Mouse (Mus musculus): ENCODE measurements around the gene Hist1h4m. TPM values are rescaled to one million over a fixed set of nuclear protein-coding genes. Genes with fewer than 3 reads are reported as not detected.
"Not testable (repeated sequence)": the region's sequence is repeated elsewhere in the genome, so short reads cannot be mapped to it uniquely, and the experiment has no call there.

Gene Hist1h4m
- 26.4 and 43.3 TPM in 2 replicates for polyA plus RNA-seq (2012)

DNA sequence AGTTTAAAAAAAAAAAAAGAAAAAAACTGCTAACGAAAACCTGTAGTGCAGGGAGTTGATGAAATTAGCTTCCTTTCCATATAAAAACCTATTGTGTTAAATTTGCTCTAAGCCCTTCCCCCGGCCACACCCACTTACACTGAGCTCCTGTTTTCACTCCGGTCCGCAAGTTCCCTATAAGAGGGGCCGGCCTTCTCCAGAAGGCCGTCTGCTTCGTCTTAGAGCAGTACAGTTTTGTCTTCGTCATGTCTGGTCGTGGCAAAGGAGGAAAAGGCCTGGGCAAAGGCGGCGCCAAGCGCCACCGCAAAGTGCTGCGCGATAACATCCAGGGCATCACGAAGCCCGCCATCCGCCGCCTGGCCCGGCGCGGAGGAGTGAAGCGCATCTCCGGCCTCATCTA lies at the start of gene Hist1h4m:
Hist1h4m (plus strand) TSS at position 208 of the 400 bp plus-strand sequence.
- not testable (repeated sequence) for H3K4me1 ChIP-seq (ENCODE audit: control insufficient read depth); H3K27me3 ChIP-seq (ENCODE audit: control insufficient read depth); H3K9me3 ChIP-seq (ENCODE audit: control insufficient read depth, low read length); H3K36me3 ChIP-seq (ENCODE audit: control insufficient read depth)
- H3K4me3 ChIP-seq (replicated peaks): peak within 1 kb of the TSS; percentile 57

DNA sequence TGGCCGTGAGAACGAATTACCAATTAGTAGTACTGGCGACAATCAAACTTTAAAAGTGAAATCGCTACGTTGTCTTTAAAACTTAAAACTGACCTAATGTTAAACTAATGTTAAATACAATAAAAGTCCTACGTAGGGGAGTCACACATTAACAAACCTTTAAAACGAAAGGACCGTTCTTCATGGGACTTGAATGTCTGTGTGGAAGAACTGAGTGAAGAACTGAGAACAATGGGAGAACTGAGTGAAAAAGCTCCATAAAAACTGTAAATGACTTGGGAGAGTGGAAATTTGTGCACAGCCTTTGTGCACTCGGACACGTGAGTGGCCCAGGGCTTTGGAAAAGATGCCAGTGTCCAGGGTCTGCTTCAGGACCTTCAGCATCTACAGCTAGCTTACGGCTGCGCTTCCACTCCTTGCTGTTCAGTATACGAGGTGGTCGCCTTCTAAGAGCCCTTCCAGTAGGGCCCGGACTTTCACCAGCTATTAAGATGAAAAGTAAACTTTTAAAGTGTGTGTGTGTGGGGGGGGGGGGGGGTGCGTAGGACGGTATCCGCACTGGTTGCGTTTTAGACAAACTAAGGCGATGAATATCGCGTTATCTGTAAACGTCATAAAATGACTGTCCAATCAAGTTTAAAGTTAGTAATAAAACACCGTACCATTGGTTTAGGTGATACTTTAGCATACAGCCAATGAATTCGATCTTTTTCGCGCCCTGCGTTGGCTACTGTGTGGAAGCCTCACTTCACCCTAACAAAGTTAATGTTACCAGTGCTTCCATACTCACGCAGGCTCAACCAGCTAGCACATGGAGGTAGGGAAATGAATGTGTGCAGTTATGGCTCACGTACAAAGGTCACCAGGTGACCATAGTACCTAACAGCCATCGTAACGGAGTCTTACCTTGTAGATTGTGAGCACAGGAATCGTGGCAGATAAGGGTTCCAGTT lies 32.5 kb upstream of the Hist1h4m start:
- Histone ChIP-seq H3K9me3 (ENCODE audit: control insufficient read depth, low read length) (peaks cover 2% of the 10 kb centered on the region; the same call in 1 of the 2 replicates), H3K4me3 (replicated peaks) (peak overlapping the region; percentile 88), H3K36me3 (ENCODE audit: control insufficient read depth) (peaks cover 34% of the 10 kb centered on the region), H3K27me3 (ENCODE audit: control insufficient read depth) (no peaks in the 10 kb centered on the region), H3K4me1 (ENCODE audit: control insufficient read depth) (peaks cover 73% of the 10 kb centered on the region)
- TF ChIP-seq GATA1 (IDR thresholded peaks at IDR 0.05; ENCODE audit: low read length): no peak
- no peak for TF ChIP-seq TAL1 (IDR thresholded peaks at IDR 0.05; ENCODE audit: low read length)

DNA sequence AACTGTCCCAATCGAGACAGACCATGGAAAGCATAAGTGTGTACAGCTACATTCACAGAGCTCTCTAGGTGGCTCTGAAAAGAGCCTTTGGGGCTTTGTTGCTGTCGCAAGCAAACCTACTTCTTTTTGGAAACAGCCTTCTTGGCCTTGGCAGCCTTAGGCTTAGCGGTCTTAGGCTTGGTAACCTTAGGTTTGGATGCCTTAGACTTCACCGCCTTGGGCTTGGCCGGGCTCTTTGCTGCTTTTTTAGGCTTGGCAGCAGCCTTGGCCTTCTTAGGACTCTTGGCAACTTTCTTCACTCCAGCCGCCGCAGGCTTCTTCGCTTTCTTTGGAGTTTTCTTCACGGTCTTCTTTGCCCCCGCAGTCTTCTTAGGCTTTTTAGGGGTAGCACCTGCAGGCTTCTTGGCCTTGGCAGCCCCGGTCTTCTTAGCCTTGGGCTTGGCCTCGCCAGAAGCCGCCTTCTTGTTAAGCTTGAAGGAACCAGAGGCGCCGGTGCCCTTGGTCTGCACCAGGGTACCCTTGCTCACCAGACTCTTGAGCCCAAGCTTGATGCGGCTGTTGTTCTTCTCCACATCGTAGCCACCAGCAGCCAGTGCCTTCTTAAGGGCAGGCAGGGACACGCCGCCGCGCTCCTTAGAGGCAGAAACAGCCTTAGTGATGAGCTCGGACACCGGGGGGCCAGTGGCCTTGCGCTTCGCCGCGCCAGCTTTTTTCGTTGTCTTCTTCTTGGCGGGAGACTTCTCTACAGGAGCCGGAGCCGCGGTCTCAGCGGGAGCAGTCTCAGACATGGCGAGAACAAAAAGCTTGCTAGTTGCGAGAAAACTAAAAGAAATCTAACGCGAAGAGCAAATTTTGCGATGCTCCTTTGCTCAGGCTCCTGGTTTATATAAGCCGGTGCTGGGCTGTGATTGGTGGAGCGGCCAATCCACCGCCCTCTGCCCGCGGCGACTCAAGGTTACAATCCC lies 31.5 kb upstream of the Hist1h4m start, which contains the start of gene Hist1h1b:
Hist1h1b (minus strand) TSS at position 859 of the 965 bp plus-strand sequence.
- Histone ChIP-seq H3K4me3 (replicated peaks) (peak within 1 kb of the TSS; percentile 88), H3K36me3 (ENCODE audit: control insufficient read depth) (peaks cover 24% of the 10 kb centered on the region), H3K27me3 (ENCODE audit: control insufficient read depth) (no peaks in the 10 kb centered on the region), H3K4me1 (ENCODE audit: control insufficient read depth) (peaks cover 79% of the 10 kb centered on the region), H3K9me3 (ENCODE audit: control insufficient read depth, low read length) (peaks cover 2% of the 10 kb centered on the region; the same call in 1 of the 2 replicates)
- TF ChIP-seq TAL1 (IDR thresholded peaks at IDR 0.05; ENCODE audit: low read length) (no peak), GATA1 (IDR thresholded peaks at IDR 0.05; ENCODE audit: low read length) (0 out of 2 replicates have a peak, but pooled peaks have one; percentile 13)

DNA sequence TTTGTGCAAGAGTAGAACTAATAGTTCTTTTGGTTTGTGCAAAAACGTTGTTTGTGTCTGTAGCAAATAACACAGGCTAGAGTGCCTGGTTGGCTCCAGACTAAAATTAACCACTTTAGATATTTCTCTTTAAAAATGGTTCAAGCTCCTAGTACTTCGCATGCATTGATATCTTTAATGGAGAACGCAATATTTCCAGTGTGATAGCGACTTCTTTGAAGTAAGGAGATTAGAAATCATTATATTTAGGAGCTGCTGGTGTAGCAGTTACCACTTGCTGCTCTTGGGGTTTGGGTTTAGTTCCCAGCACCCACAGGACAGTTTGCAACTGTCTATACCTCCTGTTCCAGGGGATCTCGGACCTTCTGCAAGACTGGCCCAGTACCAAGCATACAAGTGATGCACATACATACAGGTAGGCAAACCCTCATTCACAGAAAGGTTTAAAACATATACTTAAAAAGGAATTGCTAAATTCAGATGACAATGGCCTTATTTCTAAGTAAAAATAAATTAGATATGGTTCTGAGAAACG lies 30.5 kb upstream of the Hist1h4m start:
- Histone ChIP-seq H3K4me3 (replicated peaks) (peak overlapping the region; percentile 88), H3K27me3 (ENCODE audit: control insufficient read depth) (no peaks in the 10 kb centered on the region), H3K4me1 (ENCODE audit: control insufficient read depth) (peaks cover 83% of the 10 kb centered on the region), H3K36me3 (ENCODE audit: control insufficient read depth) (peaks cover 18% of the 10 kb centered on the region), H3K9me3 (ENCODE audit: control insufficient read depth, low read length) (peaks cover 2% of the 10 kb centered on the region; the same call in 1 of the 2 replicates)
- TF ChIP-seq TAL1 (IDR thresholded peaks at IDR 0.05; ENCODE audit: low read length) (no peak), GATA1 (IDR thresholded peaks at IDR 0.05; ENCODE audit: low read length) (no peak)

DNA sequence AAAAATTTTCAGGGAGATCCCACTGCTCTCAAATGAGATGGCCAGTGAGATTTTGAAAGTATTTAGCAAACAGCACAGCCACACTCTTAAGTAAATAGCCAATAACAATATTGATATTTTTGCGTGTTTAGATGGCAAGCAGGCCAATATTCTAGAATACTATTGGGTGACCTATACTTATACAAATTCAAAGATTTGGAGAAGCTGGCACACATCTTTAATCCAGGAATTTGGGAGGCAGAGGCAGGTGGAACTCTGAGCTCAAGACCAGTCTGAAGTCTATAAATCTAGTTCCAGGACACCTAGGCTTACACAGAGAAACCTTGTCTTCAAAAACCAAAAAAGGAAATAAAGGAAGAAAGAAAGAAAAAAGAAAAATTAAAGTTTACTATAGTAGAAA lies 29.9 kb upstream of the Hist1h4m start:
- peaks cover 12% of the 10 kb centered on the region for H3K36me3 ChIP-seq (ENCODE audit: control insufficient read depth)
- peak overlapping the region; percentile 88 for H3K4me3 ChIP-seq (replicated peaks)
- H3K4me1 ChIP-seq (ENCODE audit: control insufficient read depth): peaks cover 81% of the 10 kb centered on the region
- H3K9me3 ChIP-seq (ENCODE audit: control insufficient read depth, low read length): peaks cover 2% of the 10 kb centered on the region; the same call in 1 of the 2 replicates
- no peaks in the 10 kb centered on the region for H3K27me3 ChIP-seq (ENCODE audit: control insufficient read depth)
- TF ChIP-seq GATA1 (IDR thresholded peaks at IDR 0.05; ENCODE audit: low read length) (no peak), TAL1 (IDR thresholded peaks at IDR 0.05; ENCODE audit: low read length) (no peak)

DNA sequence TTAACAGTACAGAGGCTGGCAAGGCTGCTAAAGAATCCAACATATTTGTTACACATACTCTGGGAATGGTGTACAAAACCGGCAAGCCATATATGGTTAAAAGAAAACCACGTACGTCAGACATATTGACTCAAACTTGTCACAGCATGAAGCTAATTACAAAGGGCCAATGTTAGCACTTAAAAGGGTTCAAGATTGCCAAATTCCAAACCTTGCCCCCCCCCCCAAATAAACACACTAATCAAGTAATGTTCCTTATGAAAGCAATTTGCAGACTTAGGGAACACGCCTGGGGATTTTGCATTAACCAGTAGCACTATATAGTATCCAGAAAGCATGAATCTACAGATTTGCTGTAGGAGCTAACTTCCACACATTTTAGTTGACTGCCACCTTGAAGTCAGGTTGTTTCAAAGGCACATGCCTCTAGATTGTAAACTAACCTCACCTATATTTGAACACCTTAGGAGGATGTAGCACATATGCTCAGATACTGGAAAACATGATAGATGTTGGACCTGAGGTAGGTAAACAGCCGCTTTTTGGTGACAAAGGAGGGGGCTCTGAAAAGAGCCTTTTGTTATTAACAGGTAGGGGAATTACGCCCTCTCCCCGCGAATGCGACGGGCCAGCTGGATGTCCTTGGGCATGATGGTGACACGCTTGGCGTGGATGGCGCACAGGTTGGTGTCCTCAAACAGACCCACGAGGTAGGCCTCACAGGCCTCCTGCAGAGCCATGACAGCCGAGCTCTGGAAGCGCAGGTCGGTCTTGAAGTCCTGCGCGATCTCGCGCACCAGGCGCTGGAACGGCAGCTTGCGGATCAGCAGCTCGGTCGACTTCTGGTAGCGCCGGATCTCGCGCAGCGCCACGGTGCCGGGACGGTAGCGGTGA lies 28.9 kb upstream of the Hist1h4m start:
- H3K4me3 ChIP-seq (replicated peaks): peak overlapping the region; percentile 88
- H3K4me1 ChIP-seq (ENCODE audit: control insufficient read depth): peaks cover 73% of the 10 kb centered on the region
- not testable (repeated sequence) for H3K27me3 ChIP-seq (ENCODE audit: control insufficient read depth); H3K9me3 ChIP-seq (ENCODE audit: control insufficient read depth, low read length); H3K36me3 ChIP-seq (ENCODE audit: control insufficient read depth)

DNA sequence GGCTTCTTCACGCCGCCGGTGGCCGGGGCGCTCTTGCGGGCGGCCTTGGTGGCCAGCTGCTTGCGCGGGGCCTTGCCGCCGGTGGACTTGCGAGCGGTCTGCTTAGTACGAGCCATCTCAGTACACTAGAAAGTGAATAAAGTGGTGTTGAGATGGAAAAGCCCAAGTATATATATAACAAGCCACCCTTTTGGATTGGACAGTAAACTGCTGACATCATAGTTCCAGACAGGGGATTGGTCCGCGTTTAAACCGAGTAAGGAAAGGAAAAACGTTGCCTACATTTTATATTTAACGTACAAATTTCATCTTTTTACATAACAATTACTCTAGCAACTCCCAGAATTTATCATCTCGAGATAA lies 28.3 kb upstream of the Hist1h4m start, which contains the start of gene Hist1h3i:
Hist1h3i (minus strand) TSS at position 116 of the 363 bp plus-strand sequence.
- TF ChIP-seq TAL1 (IDR thresholded peaks at IDR 0.05; ENCODE audit: low read length) (no peak), GATA1 (IDR thresholded peaks at IDR 0.05; ENCODE audit: low read length) (no peak)
- Histone ChIP-seq H3K36me3 (ENCODE audit: control insufficient read depth) (peaks cover 8% of the 10 kb centered on the region), H3K4me1 (ENCODE audit: control insufficient read depth) (peaks cover 73% of the 10 kb centered on the region), H3K9me3 (ENCODE audit: control insufficient read depth, low read length) (peaks cover 2% of the 10 kb centered on the region; the same call in 1 of the 2 replicates), H3K4me3 (replicated peaks) (peak within 1 kb of the TSS; percentile 88), H3K27me3 (ENCODE audit: control insufficient read depth) (no peaks in the 10 kb centered on the region)

DNA sequence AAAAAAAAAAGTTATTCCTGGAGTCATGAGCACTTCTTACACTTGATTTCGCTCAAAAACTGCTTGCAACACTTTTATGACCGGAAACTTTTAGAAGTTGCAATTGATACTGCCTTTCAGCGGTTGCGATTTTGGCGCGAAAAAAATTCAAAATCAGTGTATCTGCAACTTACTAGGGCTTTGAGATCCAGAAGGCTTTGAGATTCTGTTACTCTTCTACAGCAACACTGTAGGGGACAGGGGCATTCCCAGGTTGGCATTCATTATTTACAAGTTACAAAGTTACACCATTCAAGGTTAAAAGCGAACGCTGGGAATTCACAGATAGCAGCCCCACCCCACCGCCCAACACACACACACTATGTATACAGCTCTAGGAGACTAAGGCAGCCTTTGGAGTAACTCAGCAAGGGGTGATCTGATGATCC lies 27.8 kb upstream of the Hist1h4m start:
- TF ChIP-seq TAL1 (IDR thresholded peaks at IDR 0.05; ENCODE audit: low read length): no peak
- TF ChIP-seq GATA1 (IDR thresholded peaks at IDR 0.05; ENCODE audit: low read length): no peak

More for the DNA sequence above, 27.8 kb upstream of the Hist1h4m start:
- Histone ChIP-seq H3K4me3 (replicated peaks) (peak overlapping the region; percentile 63), H3K27me3 (ENCODE audit: control insufficient read depth) (no peaks in the 10 kb centered on the region), H3K4me1 (ENCODE audit: control insufficient read depth) (peaks cover 74% of the 10 kb centered on the region), H3K9me3 (ENCODE audit: control insufficient read depth, low read length) (peaks cover 2% of the 10 kb centered on the region; the same call in 1 of the 2 replicates), H3K36me3 (ENCODE audit: control insufficient read depth) (peaks cover 8% of the 10 kb centered on the region)

Measured in erythroblast, embryonic 14.5 days (primary cell).